Mouse (Mus musculus) brain, embryonic 18.5 days (tissue): ENCODE measurements at regions not wholly inside any gene's neighbourhood (a gene's known extent, or its start where the extent isn't known, plus 50 kb on each side); places are given as distances from the start of the nearest gene placed in this dataset.
"Not testable (repeated sequence)": the region's sequence is repeated elsewhere in the genome, so short reads cannot be mapped to it uniquely, and the experiment has no call there.

Experiments used
- DNase-seq: peaks from one replicate; pipeline ENCODE4 v3.0.0-alpha.2; 2012; ENCODE audit warnings: low read depth, low spot score

DNA sequence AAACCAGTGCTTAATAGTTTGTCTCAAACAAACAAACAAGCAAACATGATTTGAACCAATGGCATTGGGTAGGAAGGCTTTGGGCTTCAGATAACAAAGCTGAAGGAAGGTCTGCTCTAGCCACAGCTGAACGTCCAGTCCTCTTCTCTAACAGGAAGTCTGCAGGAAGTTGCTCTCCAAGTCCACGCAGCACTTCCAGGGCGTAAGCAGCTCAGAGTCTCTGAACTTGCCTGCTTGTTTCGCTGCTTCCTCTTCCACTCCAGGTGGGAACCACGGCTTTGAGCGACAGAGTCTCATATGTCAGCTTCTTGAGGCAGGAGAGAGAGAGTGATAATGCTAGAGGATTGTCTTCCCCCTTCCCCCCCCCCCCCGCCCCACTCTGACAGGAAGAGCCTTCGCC is 123.6 kb downstream of the Tnfrsf21 start:
- no peak for DNase-seq

DNA sequence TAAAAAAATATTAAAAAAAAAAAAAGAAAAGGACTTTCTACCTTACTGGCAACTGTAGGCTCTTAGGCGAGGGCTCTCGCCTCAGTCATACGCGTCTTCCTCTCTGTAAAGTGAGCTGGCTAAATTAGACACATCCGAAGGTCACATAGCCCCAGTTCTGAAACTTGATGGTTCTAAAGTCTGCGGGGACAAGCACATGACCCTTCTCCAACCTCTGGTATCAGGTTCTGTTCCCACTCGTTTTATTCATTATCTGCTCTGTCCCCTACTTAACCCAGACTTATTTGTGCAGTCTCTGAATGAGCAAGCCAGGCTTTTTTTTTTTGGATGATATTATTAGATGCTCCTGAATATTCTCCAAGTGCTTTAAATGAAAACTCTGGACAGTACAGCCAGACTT is 125.4 kb downstream of the Tnfrsf21 start:
- DNase-seq: no peak

DNA sequence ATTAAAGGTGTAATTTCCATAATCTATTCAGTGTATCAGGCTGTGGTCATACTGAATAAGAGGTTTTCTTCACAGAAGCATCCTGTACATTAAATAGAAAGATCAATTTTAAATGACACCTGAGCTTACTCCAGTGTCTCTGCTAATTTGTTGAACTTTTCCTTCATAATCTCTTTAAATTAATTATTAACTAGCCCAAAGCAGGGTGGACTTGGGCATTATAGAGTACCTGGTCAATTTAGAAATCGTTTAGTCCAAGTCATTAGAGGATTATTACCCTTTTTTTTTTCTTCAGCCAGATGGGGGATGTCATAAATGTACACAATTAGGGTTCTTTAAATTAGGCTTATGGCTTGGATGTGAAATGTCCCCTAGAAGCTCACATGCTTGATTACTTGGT is 124.4 kb upstream of the Adgrf1 start:
- DNase-seq: no peak

DNA sequence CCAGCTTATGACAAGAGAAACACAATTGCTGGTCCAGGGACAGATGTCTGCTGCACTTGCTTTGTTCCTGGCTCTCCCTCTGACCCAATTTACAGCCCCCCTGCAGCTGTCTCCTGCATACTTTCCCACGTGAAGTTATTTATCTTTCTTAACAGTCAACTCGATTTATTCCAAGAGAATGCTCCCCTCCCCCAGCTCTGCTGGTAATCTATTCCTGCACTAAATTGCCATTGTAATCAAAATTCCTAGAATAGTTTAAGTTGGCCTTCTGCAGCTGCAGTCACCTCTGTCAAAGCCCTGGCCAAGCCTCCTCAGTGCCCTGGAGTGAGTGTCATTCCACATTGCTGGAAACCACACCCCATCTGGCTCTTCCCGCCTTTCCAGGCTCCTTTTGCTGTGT is 122.2 kb upstream of the Adgrf1 start:
- no peak for DNase-seq

DNA sequence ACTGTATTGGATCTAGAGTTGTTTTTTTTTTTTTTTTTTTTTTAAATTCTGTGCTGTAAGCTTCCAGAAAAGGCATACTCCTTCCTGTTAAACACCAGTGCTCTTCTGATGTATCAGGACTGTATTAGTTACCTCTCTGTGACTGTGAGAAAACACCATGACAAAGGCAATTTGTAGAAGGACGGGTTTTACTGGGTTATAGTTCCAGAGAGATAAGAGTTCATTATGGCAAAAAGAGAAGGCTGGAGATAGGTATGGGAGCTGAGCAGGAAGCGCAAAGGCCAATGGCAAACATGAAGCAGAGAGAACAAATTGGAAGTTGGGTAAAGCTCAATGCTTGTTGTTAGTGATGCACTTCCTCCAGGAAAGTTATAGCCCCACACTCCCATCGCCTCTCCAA is 117.5 kb upstream of the Adgrf1 start:
- DNase-seq: no peak

DNA sequence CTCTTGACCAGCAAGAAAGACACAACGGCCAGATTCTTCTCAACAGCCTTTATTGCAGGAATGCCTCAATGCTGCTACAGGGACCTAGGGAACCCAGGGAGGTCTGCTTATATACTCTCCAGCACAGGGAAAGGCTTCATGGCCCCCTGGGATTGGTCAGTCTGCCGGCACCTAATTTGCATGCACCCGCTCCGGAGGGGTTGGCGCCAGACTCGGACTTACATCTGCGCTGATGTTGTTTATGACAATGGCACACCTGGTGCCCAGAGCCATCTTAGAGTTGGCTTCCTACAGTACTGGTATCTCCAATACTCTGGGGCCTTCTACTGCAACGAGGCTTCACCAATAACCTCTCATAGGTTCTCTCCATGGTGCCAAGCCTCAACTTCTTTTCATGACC is 114.9 kb upstream of the Adgrf1 start:
- DNase-seq: not testable (repeated sequence)

DNA sequence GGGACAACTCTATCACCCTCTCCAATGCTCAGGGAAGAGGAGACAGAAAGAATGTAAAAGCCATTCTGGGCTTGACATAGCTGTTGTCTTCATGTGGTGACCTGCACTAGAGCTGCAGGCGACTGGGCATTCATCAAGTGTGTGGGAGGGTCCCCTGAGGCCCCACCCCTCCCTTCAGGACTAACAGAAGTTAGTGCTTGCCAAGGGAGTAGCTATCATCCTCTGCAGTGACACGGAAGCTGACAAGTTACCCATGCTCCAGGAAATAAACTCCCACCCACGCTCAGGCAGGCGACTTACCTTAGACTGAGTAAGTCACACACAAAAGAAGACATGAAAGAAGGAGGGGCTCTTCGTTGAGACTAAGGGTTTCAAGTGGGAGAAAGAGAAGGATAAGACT is 114.0 kb upstream of the Adgrf1 start:
- no peak for DNase-seq

DNA sequence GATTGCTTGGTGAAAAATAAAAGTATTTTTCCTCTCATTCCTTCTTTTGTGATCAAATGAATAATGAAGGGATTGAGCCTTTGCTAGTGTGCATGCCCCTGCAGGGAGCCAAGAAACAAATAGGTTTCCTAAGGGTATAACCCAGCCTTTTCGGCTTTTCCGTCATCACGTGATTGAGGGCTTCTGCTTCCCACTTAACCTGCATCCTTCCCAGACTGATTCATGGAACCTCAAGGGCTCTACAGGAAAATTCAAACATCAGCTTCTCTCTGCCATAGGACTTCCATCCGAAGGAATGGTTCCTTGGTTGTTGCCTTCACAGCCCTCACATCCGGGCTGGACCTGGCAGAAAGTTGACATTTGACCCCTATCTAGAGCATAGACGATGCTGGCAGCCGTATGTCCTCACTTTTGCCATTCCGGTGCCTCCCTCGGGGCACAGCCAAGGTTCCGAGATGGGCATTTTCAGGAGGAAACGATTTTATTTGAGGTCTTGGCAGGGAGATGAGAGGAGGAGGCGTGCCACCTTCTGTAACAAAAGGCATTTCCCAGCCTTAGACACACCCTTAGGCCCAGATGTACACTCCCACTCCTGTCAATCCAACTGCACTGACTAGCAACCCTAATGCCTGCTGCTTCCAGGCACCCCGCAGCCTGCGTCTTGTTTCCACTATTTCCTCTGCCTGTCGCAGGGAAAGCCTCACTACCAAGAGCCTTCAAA is 112.2 kb upstream of the Adgrf1 start:
- peak; percentile 50 for DNase-seq

DNA sequence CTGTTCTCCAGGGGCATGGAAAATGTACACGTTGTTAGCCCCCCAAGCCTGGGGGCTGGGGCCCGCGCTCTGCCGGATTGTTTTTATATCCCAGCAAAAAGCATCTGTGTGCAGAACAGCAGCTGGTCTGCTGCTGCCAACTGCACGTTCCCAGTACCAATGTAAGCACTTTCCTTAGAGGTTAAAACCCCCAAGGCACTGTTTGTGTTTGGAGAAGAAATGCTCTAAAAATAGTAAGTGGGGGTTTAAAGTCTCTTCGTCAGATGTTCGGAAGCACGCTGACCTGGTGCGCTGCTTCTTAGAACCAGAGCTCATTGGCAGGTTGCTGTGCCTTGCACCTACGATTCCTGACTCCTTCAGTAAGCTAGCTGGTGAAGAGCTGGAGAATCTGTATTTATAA is 111.4 kb upstream of the Adgrf1 start:
- no peak for DNase-seq

DNA sequence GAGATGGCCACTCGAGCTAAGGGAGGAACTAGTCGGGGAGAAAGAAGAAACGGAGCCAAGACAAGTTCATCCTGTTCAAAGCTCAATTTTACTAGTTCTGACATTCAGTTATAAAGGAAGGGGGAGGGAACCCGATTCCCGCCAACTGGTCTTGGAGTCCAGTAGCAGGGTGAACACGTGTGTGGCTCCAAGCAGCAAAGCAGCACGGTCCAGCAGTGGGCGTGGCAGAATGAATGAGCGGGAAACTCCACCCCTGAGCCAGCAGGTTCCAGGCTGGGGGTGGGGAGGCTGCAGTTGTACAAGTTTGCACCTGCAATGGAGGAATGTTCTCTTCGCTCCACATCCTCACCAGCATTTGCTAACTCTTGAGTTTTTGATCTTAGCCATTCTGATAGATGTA is 108.8 kb upstream of the Adgrf1 start:
- not testable (repeated sequence) for DNase-seq

DNA sequence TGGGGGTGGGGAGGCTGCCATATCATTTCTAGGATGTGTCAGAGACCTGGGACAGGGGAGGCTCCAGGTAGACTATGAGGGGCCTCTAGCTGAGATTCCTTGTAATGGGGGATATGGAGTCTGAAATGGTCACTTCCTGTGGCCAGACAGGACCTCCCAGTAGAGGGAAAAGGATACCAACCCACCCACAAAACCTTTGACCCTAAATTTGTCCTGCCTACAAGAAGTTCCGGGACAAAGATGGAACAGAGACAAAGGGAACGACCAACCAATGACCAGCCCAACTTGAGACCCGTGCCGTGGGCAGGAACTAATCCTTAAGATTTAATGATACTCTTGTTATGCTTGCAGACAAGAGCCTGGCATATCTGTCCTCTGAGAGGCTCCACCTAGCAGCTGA is 107.0 kb upstream of the Adgrf1 start:
- DNase-seq: no peak

DNA sequence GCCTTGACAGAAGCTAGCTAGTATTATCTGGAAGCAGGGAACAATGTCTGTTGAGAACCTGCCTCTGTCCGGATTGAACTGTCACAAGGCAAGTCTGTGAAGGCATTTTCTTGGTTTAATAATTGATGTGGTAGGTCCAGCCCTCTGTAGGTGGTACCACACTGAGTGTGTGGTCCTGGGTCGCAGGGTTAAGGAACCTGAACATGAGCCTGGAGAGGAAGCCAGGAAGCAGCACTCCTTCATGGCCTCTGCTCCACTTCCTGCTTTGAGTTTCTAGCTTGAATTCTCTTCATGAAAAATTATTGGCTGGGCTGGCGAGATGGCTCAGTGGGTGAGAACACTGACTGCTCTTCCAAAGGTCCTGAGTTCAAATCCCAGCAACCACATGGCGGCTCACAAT is 104.0 kb upstream of the Adgrf1 start:
- no peak for DNase-seq

DNA sequence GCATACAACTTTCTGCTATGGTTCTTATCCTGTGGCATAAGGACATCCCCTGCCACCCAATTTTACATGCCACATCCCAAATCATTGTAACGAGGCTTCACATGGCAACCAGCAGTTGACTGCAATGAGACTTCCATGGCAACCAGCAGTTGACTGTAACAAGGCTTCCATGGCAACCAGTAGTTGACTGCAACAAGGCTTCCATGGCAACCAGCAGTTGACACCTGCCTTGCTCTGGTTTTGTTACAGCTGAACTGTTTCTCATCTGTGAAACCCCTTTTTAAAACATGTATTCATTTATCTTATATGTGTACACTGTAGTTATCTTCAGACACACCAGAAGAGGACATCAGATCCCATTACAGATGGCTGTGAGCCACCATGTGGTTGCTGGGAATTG is 100.7 kb upstream of the Adgrf1 start:
- DNase-seq: no peak

DNA sequence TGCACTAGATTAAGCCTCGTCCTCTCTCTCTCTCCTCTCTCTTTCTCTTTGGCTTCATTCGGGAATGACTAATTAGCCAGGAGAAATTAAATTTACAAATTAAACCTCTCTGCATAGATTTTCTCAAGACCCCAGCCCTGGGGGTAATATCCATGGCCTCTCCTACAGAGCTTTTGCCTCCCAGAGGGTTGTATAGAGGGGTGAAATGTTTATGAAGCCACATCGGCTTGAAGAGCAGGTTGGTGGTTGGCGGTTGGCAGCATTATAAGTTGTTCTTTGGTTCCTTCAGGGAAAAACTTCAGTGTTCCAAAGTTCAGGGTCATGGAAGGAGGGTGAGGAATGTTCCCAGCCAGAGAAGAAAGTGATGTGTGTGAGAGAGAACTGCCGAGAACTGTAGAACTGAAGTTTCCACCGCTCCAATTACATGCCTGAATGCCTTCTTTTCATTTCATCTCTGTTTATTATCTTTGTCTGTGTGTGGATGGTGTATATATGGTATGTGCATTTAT is 97.4 kb upstream of the Adgrf1 start:
- DNase-seq: no peak

DNA sequence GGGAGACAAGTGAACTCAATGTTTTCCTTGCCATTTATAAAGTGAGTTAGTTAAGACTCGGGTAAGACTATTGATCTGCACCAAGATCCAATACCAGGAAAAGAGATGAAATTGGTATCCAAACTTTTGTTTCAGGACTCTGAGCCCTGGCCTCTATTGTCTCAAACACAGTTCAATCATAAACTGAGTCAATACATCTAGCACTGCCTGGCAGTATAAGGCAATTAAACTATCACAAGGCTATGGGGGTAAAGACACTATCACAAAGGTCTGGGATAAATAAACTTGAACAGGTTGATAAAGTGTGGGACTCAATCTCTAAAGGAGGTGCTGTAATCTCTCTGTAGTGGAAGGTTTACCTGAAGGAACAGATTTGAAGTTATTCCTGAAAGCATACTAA is 95.3 kb upstream of the Adgrf1 start:
- no peak for DNase-seq

DNA sequence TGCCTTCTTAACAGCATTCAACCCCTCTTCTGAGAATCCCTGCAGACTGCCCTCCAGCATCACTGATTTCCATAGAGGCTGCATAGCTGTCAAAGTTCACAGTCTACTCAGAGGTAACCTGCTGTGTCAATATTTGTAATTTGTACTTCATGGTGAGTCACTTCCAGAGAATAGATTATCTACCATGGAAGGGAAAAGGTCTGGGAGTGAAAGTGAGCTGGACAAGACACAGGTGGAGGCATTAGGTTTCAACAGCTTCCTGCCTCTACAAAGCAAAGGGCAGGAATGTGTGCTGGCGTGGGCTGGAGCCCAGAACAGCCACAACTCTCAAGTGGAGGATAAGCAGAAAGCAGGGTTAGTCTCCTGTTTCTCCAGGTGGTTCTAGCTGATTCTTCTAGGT is 92.9 kb upstream of the Adgrf1 start:
- DNase-seq: no peak

DNA sequence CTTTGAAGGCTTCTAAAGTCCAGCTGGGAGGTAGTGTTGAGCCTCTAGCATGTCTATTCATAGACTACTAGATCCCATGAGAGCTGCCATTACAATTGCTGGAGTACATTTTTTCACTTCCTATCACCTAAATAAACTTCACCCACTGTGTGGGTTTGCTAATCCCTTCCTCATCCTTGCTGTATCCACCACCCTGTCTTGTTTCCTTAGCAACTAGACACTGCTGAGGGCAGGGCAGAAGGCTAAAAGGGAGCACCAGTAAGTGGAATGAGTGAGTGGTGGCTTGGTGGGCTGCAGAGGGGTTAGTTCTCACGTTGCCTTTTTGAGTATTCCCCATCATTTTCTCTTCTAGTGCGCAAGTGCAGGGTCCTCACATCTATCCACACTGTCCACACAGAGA is 80.1 kb upstream of the Adgrf1 start:
- no peak for DNase-seq

DNA sequence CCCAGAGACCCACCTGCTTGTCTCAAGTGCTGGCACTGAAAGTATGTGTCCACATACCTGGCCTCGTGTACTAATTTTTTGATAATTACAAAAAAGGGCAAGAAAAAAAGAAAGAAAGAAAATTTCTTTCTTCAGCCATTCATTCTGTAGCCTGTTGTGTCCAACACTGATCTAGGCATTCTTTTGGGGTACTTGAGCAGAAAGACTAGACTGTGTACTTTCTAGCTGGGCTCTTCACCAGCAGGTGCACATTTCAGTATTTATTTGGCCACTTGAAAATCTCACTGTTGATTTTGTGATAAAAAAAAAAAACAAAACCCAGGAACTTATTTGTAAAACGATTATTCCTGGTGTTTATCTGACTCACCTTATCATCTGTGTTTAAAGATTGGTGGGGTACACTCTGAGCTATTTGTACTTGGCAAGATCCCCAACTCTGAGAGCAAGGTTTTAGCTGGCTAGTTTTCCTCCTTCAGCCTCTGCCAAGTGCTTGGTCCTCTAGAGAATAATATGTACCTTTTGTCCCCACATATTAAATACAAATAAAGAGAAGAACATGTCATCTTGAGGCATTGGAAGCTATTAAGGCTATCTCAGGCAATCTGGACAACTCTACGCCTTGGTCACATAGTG is 79.2 kb upstream of the Adgrf1 start:
- no peak for DNase-seq

DNA sequence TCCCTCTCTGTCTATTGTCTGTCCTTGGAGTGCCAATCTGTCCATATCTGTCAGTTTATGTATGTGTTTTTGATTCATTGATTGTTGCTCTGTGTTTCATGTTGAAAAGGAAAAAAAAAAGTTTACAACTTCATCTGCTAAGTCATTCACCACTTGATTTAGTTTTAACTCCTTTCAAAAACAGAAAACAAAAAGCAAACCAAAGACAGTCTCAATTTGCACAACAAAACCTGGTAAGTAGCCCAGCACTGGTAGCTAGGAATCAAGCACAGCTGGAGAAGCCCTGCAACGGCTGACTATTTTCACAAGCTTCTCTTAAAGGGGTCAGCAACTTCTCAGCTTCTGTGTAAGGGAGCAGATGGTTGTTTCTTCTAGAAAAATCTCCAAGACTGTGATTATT is 72.9 kb upstream of the Adgrf1 start:
- DNase-seq: no peak

DNA sequence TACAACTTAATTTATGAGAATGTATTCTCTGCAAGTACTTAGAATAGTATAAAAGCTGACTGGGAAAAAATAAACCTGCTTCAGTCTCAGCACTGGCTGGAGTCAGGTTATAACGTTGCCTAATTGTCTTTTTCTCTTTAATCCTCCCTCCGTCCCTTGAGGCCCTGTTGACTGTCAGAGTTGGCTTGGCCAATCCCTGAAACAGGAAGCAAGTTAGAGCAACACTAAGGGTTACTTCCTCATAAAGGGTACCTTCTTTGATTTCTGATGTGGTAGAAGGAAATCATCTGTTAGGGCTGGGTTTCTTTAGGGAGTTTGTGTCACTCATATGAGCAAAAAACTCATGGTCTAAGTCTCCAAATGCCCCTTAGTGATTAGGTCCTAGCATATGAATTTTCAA is 69.3 kb upstream of the Adgrf1 start:
- no peak for DNase-seq

DNA sequence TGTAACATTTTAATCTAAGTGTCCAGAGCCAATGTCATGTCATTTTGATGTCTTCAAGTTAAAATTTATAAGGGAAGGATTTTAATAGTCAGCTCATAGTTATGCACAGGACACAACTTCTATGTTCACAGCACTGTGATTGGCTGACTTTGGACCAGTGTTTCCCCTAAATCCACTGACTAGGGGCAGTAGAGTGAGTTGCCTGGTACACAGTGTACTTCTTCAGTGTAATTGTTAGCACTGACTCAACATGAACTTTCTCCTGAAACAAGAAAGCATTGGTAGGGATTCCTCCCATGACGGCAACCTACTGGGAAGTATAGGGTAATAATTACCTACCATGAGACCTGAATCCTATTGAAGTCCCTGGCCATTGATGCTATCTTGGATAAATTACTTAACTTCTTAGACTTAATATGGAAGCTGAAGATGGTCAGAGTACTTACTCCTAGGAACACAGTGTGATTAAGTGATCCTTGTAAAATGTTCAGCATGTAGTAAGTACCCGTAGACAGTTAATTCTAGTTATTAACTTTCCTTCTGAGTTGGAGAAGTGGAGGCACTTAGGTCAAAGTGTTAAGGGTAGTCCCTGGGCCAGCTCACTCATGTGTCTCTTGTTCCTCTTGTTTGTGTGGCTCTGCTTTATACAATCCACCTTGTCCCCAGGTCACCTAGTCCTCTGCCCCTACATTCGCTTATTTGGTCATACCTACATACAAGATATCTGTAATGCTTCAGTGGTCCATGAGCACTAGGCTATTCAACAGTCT is 63.2 kb upstream of the Adgrf1 start:
- no peak for DNase-seq

DNA sequence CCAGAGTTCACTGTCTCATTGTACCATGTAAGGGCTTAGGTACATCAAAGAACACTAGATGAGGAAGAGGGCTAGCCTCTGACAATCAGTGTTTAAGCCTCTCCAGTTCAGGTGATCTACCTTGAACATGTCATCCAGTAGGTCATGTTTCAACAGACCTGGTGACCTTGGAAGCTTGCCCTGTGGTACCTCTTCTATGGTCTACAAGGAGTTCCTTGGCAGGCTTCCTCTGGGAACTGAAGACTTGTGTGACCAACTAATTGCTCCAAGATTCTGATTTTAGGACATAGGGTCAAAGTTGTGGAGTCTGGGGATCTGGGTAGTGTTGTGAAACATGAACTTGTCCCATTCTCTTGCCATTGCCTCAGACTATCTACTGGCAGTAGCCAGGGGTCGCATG is 60.4 kb upstream of the Adgrf1 start:
- no peak for DNase-seq

DNA sequence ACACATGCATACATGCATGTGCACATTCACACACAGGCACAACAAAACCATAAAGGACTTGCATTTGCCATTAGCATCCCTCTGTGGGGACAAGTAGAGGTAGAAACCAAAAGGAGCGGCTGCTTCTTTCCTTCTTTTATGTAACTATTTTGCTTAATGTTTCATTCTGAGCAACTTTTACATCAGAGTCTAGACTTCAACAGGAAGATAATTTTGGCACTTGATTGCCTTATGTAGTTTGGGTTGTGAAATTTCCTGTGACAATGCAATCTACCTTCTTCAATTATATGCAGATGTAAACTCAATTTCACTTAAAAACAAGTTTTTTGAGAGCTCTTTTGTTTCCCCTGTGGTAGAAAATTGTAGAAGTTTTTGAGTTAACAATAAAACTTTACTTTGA is 56.1 kb upstream of the Adgrf1 start:
- no peak for DNase-seq
